Mouse (Mus musculus) embryo, embryonic 9.5 days (tissue): Measurements from ENCODE around the gene Gm2115.

Experiments used
- DNase-seq: peaks from one replicate; pipeline ENCODE4 v3.0.0-alpha.2; 2017; ENCODE audit errors: extremely low spot score

Gm2115 gene

DNA sequence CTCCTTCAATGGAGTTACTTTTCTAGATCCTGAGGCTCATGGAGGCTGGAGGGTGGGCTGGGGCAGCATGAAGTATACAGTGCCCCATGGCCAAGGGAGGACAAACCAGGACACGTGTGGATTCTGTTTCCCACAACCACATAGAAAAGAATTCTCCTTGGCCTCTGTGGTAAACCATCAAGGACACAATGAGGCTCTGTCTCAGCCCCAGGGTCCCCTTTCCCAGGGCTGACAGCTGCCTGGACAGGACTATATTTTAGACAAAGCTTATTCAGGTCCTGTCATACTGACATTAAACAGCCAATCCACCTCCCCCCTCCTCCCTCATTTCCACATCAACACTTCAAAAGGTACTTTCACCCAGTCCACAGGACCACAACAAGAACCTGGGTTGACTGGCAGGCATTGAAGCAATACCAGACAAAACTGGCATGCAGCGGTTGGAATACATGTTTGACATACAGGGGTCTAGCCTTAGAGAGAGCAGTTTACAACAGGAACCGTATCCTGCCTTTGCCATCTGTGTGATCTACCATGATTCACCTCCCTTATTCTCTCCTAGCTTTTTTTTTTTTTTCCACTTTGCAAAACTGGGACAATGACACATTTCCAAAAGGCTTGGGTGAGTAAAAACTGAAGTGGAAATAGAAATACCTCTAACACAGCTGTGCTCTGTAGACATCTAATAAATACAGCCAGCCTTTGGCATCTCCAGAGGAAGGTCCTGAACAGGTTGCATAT, 57.8 kb downstream of the Gm2115 start:
- DNase-seq: no peak

- no peak for DNase-seq
These were observed 58.5 kb downstream of the Gm2115 start for GRCm38 (mm10) chr7:84587101-84587783.

DNA sequence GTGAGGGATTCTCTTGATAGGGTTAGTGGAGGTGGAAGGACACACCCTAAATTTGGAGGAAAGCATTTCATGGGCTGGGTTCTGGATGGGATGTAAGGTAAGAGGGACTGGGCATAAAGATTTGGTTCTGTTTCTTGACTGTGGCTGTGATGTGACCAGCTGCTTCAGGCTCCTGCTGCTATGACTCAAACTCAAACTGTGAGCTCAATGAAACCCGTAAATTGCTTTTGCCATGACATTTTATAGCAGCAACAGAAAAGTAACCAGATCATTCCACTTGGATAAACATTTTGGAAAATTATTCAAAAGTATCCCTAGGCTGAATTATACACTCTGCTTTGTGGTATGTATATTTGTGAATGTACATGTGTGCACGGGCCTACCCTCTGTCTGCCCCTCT, 61.9 kb downstream of the Gm2115 start:
- DNase-seq: no peak

- DNase-seq: no peak
These were observed 62.6 kb downstream of the Gm2115 start for GRCm38 (mm10) chr7:84591347-84591746.

- DNase-seq: peak; percentile 74
These were observed 65.5 kb downstream of the Gm2115 start for GRCm38 (mm10) chr7:84594087-84594916.

- DNase-seq: no peak
These were observed 66.2 kb downstream of the Gm2115 start for GRCm38 (mm10) chr7:84594917-84595303.

DNA sequence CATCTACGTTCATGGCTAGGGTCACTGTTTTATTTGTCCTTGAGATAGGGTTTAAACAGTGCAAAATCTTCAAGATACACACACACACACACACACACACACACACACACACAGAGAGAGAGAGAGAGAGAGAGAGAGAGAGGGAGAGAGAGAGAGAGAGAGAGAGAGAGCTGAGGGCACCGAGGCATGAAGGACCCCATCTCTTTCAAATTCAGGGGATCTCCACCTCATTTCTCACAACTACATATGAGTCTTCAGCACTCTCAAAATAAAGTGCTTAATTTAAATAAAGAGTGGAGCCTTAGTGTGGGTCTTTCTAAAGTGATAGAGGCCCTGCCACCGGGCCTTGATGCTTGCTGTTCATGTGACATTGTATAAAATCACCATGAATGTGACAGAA, 67.2 kb downstream of the Gm2115 start:
- no peak for DNase-seq

- DNase-seq: no peak
These were observed 67.9 kb downstream of the Gm2115 start for GRCm38 (mm10) chr7:84596633-84597032.

DNA sequence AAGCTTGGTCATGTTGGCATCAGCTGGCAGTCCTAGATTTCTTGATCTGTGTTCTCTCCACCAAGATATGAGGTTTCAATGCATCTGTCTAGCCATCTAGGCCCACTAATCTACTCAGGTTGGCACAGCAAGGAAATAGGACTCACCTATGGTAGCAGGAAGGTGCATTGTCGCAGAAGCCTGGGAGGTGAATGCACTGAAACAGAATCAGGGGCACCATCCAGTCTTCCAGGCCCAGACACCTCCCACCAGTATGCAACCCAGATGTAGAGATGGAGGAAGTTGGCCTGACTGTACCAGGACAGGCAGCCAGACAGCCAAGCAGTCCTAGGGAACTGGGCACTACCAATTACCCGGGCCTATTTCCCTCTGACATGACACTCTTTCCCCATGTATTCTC, 71.9 kb downstream of the Gm2115 start:
- no peak for DNase-seq

GRCm38 (mm10) chr7:84601331-84601730, 72.6 kb downstream of the Gm2115 start:
- no peak for DNase-seq

DNA sequence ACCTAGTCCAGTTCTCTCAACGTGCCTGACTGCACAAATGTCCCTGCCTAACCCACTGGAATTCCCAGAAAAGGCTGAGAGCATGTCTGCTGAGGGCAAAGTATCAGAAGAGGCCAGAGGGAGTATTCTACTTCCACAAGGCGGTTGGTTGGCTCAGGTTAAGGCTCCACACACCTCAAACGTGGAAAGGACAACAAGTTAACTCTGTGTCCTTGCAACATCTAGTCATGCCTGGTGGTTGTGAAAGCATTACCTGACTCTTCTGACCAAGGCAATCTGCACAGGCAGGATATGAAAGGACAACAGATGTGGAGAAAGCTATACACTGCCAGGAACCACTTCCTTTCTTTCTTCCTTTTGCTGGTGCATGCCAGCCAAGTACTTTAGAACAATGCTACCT, 75.7 kb downstream of the Gm2115 start:
- no peak for DNase-seq

DNA sequence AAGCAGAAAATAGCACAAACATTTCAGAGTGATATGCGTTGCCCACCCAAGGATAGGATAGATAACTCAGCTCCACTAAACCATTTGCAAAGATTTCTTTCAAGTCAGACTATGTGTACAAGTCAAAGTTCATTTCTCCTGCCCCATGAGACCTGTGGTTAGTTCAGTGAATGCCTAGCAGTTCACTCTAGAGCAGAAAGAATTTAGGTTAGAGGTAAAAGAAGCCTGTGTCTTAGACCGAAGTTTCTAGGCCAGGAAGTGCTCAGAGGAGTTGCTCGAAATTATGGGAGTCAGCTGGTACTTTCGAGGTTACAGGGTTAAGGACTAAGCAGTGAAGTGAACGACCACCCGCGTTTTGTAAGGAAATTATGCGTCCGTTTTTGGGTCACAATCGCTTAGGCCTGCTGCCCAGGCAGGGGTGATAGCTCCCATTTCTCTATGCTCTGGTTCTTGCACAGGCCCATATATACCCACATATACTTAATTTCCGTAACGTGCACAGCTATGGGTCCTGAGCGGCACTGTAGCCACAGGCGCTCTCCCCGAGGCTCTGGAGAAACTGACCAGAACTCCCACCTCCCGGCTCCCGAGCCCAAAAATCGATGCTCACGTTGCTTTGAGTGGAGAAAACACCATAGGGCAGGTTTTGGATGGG, 76.4 kb downstream of the Gm2115 start:
- DNase-seq: no peak

GRCm38 (mm10) chr7:84605704-84606292, 77.0 kb downstream of the Gm2115 start:
- peak; percentile 67 for DNase-seq

- DNase-seq: no peak
These were observed 77.6 kb downstream of the Gm2115 start, which contains the start of gene Fah for GRCm38 (mm10) chr7:84606293-84606749. Gene Fah (minus strand): TSS chr7:84606722.

DNA sequence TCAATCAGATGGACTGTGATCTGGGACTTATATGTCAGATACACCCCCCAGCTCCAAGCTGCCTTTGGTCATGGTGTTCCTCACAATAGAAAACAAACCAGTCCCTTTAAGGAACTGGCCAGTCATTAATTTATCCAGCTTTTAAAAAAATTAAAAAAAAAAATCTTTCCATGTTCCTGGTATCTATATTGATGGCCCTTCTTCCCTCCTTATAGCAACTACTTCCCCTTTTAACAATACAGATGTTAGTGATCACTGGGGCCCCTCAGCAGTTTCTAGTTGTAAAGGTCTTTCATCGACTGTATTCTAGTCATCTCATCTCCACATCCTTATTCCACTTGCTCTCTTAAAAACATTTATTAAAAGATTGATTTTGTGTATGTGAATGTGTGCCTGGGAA, 82.9 kb downstream of the Gm2115 start:
- DNase-seq: no peak

GRCm38 (mm10) chr7:84612445-84612844, 83.7 kb downstream of the Gm2115 start:
- no peak for DNase-seq

- DNase-seq: no peak
These were observed 90.2 kb downstream of the Gm2115 start for GRCm38 (mm10) chr7:84618951-84619350.

DNA sequence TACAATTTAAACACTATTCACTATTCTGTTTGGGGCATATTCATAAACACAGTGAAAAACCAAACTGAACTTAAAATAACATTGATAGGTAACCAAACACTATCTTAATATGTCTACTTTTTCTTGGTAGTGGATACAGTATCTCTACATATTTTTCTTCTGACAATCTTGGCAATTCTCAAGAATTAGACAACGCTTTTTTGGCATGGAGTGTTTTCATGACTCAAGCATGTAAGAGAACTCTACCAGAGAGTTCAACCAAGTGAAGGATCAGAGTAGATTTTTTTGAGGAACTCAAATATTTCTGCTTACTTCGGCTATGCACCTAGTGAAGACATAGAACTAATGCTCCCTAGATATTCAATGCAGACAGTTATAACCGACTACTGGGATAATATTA, 92.2 kb downstream of the Gm2115 start:
- no peak for DNase-seq

DNA sequence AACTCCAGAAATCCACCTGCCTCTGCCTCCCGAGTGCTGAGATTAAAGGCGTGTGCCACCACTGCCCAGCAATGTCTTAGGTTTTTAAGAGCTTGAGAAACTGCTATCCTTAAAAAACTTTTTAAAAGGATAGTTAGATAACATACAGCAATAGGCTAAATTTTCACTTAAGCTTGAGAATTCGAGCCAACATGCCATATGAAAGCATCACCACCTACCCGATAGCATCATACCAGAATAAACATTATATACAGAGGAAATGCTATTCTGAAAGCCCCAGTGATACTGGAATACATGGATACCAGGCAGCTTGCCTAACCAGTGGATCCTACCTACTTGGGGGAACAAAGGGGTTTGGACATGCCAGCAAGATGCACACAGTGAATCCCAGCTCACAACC, 95.0 kb downstream of the Gm2115 start:
- DNase-seq: no peak

- no peak for DNase-seq
These were observed 103.1 kb downstream of the Gm2115 start for GRCm38 (mm10) chr7:84631878-84632277.
